Mouse (Mus musculus) neural tube, embryonic 13.5 days (tissue): ENCODE results near the gene Ptpn13. TPM values are rescaled to one million over a fixed set of nuclear protein-coding genes. Genes with fewer than 3 reads are reported as not detected.

Experiments
- ATAC-seq: fragments of 200-750 bp; cut with Nextera tagmentation; 2 replicates; pipeline ENCODE4 v1.8.0; 2017; ENCODE audit warnings: low read depth, mild to moderate bottlenecking, moderate TSS enrichment, moderate library complexity
- H3K27ac ChIP-seq: fragments of 300-500 bp; sonication (generic); replicated peaks from 2 replicates; pipeline ENCODE4 v1.5.1; 2015; ENCODE audit warnings: moderate library complexity, mild to moderate bottlenecking, inconsistent platforms
- H3K27me3 ChIP-seq: fragments of 300-500 bp; sonication (generic); 2 replicates; pipeline ENCODE4 v1.6.1; 2015; ENCODE audit warnings: mild to moderate bottlenecking, inconsistent platforms
- H3K36me3 ChIP-seq: fragments of 300-500 bp; sonication (generic); 2 replicates; pipeline ENCODE4 v1.6.1; 2015; ENCODE audit warnings: mild to moderate bottlenecking, inconsistent platforms
- H3K4me1 ChIP-seq: fragments of 300-500 bp; sonication (generic); replicated peaks from 2 replicates; pipeline ENCODE4 v1.6.1; 2015; ENCODE audit warnings: inconsistent platforms
- H3K4me2 ChIP-seq: fragments of 300-500 bp; sonication (generic); 2 replicates; pipeline ENCODE4 v1.6.1; 2015; ENCODE audit warnings: inconsistent platforms, mild to moderate bottlenecking, moderate library complexity
- H3K4me3 ChIP-seq: fragments of 300-500 bp; sonication (generic); 2 replicates; pipeline ENCODE4 v1.5.1; 2015; ENCODE audit warnings: mild to moderate bottlenecking, inconsistent platforms
- H3K9ac ChIP-seq: fragments of 300-500 bp; sonication (generic); 2 replicates; pipeline ENCODE4 v1.6.1; 2015; ENCODE audit warnings: moderate library complexity, mild to moderate bottlenecking, inconsistent platforms
- H3K9me3 ChIP-seq: fragments of 300-500 bp; sonication (generic); 2 replicates; pipeline ENCODE4 v1.6.1; 2016; ENCODE audit warnings: inconsistent platforms
- WGBS: fragments of 180-500 bp; shearing (Covaris S2); methylation state at CpG from one replicate; pipeline ENCODE4 v1.1.7; 2015; 5-methylcytosine and 5-hydroxymethylcytosine counted together
- polyA plus RNA-seq: library from polyadenylated mRNA; unstranded; fragments of >200 nt; fragmentation: Nextera tagmentation; extraction: Ambion mirVana; gene quantifications from 2 replicates; pipeline ENCODE4 v1.2.1, GENCODE M21; 2015

Gene Ptpn13
- polyA plus RNA-seq, 1 experiment from 2014 or later, result 6.6 TPM

GRCm38 (mm10) chr5:103501839-103502238 lies 76.8 kb downstream of the Ptpn13 start:
- Histone ChIP-seq H3K27me3 (no peaks in the 10 kb centered on the region), H3K9me3 (no peaks in the 10 kb centered on the region), H3K27ac (no peak overlapping the region), H3K9ac (no peak overlapping the region), H3K36me3 (no peaks in the 10 kb centered on the region), H3K4me3 (no peak overlapping the region), H3K4me1 (no peaks in the 10 kb centered on the region), H3K4me2 (no peak overlapping the region)
- 96% methylated on average over 6 of the region's 6 CpGs for WGBS
- no peak for ATAC-seq

- Histone ChIP-seq H3K36me3 (no peaks in the 10 kb centered on the region), H3K4me2 (no peak overlapping the region), H3K4me1 (no peaks in the 10 kb centered on the region), H3K4me3 (no peak overlapping the region), H3K9ac (no peak overlapping the region), H3K27me3 (no peaks in the 10 kb centered on the region), H3K27ac (no peak overlapping the region), H3K9me3 (no peaks in the 10 kb centered on the region)
- no peak for ATAC-seq
- WGBS, result 80% methylated on average over 9 of the region's 9 CpGs
These were observed 88.2 kb downstream of the Ptpn13 start for GRCm38 (mm10) chr5:103513162-103513561.

GRCm38 (mm10) chr5:103514441-103514840 lies 89.4 kb downstream of the Ptpn13 start:
- Histone ChIP-seq H3K4me1 (no peaks in the 10 kb centered on the region), H3K4me2 (no peak overlapping the region), H3K9ac (no peak overlapping the region), H3K4me3 (no peak overlapping the region), H3K9me3 (no peaks in the 10 kb centered on the region), H3K27me3 (no peaks in the 10 kb centered on the region), H3K36me3 (no peaks in the 10 kb centered on the region), H3K27ac (no peak overlapping the region)
- ATAC-seq, result no peak
- WGBS, result 93% methylated on average over 7 of the region's 7 CpGs

- ATAC-seq, result no peak
These were observed 90.9 kb downstream of the Ptpn13 start for GRCm38 (mm10) chr5:103515876-103516275.

GRCm38 (mm10) chr5:103516555-103516954 lies 91.6 kb downstream of the Ptpn13 start:
- ATAC-seq, result no peak
- Histone ChIP-seq H3K4me3 (no peak overlapping the region), H3K27me3 (no peaks in the 10 kb centered on the region), H3K9me3 (no peaks in the 10 kb centered on the region), H3K4me2 (no peak overlapping the region), H3K36me3 (no peaks in the 10 kb centered on the region), H3K4me1 (0 out of 2 replicates have a peak, but pooled peaks cover 5% of the 10 kb centered on the region), H3K27ac (no peak overlapping the region), H3K9ac (no peak overlapping the region)

More at GRCm38 (mm10) chr5:103515876-103516275, 90.9 kb downstream of the Ptpn13 start:
- Histone ChIP-seq H3K36me3 (no peaks in the 10 kb centered on the region), H3K9me3 (no peaks in the 10 kb centered on the region), H3K4me3 (no peak overlapping the region), H3K27me3 (no peaks in the 10 kb centered on the region), H3K9ac (no peak overlapping the region), H3K27ac (no peak overlapping the region), H3K4me1 (0 out of 2 replicates have a peak, but pooled peaks cover 5% of the 10 kb centered on the region), H3K4me2 (no peak overlapping the region)
- 92% methylated on average over 4 of the region's 4 CpGs for WGBS

GRCm38 (mm10) chr5:103517641-103518040 lies 92.6 kb downstream of the Ptpn13 start:
- H3K4me1 ChIP-seq, result 0 out of 2 replicates have a peak, but pooled peaks cover 5% of the 10 kb centered on the region
- H3K27me3 ChIP-seq, result no peaks in the 10 kb centered on the region
- H3K9ac ChIP-seq, result no peak overlapping the region
- H3K36me3 ChIP-seq, result no peaks in the 10 kb centered on the region
- no peak for ATAC-seq
- H3K27ac ChIP-seq, result no peak overlapping the region
- H3K4me3 ChIP-seq, result no peak overlapping the region
- no peak overlapping the region for H3K4me2 ChIP-seq
- H3K9me3 ChIP-seq, result no peaks in the 10 kb centered on the region
- 75% methylated on average over 6 of the region's 6 CpGs for WGBS

DNA sequence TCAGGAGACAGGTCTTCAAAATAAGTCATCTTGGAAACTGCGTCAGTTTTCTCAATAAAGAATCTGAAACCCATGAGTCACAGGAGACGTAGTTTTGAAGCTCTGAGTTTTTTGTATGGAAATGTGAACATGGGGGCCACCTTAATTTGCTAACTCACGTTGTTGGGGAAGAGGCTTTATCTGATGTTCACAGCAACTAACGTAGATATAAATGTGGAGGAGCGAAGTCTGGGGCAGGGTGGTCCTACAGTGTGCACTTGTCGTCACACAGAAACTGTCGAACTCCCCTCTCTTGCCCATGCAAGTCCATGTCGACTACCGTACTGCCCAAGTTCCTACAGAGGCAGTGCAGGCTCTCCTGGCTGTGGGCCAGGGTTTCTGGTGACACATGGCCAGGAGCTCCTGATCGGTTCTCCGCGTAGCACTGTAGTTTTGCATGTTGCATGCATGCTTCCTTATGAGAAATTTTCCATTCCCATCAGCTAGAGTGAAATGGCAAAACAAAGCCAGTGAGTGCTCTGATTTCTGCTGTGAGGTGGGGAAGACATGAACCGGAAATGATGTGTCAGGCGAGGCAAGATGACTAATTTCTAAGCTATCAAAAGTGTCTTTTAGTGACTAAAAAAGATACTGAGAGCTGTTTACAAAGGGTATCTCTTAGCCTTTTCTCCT lies 93.9 kb downstream of the Ptpn13 start:
- Histone ChIP-seq H3K4me1 (0 out of 2 replicates have a peak, but pooled peaks cover 5% of the 10 kb centered on the region), H3K4me3 (no peak overlapping the region), H3K27me3 (no peaks in the 10 kb centered on the region), H3K36me3 (no peaks in the 10 kb centered on the region), H3K9me3 (no peaks in the 10 kb centered on the region), H3K27ac (no peak overlapping the region), H3K9ac (no peak overlapping the region), H3K4me2 (no peak overlapping the region)
- ATAC-seq, result no peak
- 90% methylated on average over 14 of the region's 14 CpGs for WGBS

GRCm38 (mm10) chr5:103522371-103522770 lies 97.4 kb downstream of the Ptpn13 start:
- 60% methylated on average over 3 of the region's 3 CpGs for WGBS
- H3K36me3 ChIP-seq, result peaks cover 5% of the 10 kb centered on the region; the same call in 1 of the 2 replicates
- ATAC-seq, result no peak
- no peaks in the 10 kb centered on the region for H3K9me3 ChIP-seq
- no peak overlapping the region for H3K27ac ChIP-seq
- no peaks in the 10 kb centered on the region for H3K27me3 ChIP-seq
- H3K4me1 ChIP-seq, result 0 out of 2 replicates have a peak, but pooled peaks cover 5% of the 10 kb centered on the region
- H3K9ac ChIP-seq, result no peak overlapping the region
- no peak overlapping the region for H3K4me2 ChIP-seq
- H3K4me3 ChIP-seq, result no peak overlapping the region

DNA sequence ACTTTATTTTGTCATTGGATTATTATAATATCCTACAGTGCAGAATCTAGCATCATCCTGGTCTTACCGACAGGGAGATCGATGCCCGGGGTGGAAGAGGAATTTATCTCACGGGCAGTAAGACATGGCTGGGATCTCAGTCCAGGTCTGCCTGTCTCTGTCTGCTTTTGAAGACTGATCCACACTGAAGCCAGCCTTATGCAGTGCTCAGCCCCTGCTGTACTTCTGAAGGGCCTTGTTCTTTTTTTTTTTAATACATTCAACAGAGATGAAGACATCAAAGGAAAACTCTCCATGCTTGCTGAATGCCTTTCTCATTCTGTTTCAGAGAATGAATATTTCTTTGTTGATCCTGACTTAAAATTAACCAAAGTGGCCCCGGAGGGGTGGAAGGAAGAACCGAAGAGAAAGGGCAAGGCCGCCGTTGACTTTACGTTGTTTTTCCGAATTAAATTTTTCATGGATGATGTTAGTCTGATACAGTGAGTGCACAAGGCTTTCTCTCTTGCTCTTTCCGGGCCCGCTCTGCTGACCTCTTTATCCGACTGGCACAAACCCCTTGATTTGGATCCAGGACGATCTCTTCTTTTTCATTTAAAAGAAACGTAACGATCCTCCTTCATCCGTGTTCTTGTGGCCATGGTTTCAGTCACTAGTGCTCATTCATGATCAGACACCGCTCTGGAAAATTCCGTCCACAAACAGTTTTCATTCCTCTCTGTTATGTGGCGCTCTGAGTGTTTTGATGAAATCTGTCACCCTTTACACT lies 101.9 kb downstream of the Ptpn13 start:
- peaks cover 25% of the 10 kb centered on the region; the same call in 1 of the 2 replicates for H3K36me3 ChIP-seq
- no peak overlapping the region for H3K4me3 ChIP-seq
- no peaks in the 10 kb centered on the region for H3K9me3 ChIP-seq
- 83% methylated on average over 20 of the region's 20 CpGs for WGBS
- no peaks in the 10 kb centered on the region for H3K27me3 ChIP-seq
- no peak overlapping the region for H3K9ac ChIP-seq
- H3K4me2 ChIP-seq, result no peak overlapping the region
- H3K4me1 ChIP-seq, result no peaks in the 10 kb centered on the region
- ATAC-seq, result no peak
- H3K27ac ChIP-seq, result no peak overlapping the region

GRCm38 (mm10) chr5:103527437-103527718 lies 102.4 kb downstream of the Ptpn13 start:
- peaks cover 25% of the 10 kb centered on the region; the same call in 1 of the 2 replicates for H3K36me3 ChIP-seq
- H3K27ac ChIP-seq, result no peak overlapping the region
- no peaks in the 10 kb centered on the region for H3K27me3 ChIP-seq
- no peaks in the 10 kb centered on the region for H3K9me3 ChIP-seq
- H3K9ac ChIP-seq, result no peak overlapping the region
- 67% methylated on average over 6 of the region's 6 CpGs for WGBS
- no peak overlapping the region for H3K4me3 ChIP-seq
- no peak for ATAC-seq
- no peak overlapping the region for H3K4me2 ChIP-seq
- no peaks in the 10 kb centered on the region for H3K4me1 ChIP-seq

- no peak overlapping the region for H3K4me2 ChIP-seq
- ATAC-seq, result no peak
- peaks cover 25% of the 10 kb centered on the region; the same call in 1 of the 2 replicates for H3K36me3 ChIP-seq
- H3K4me3 ChIP-seq, result no peak overlapping the region
- H3K9me3 ChIP-seq, result no peaks in the 10 kb centered on the region
- WGBS, result 91% methylated on average over 9 of the region's 9 CpGs
- H3K27me3 ChIP-seq, result no peaks in the 10 kb centered on the region
- H3K4me1 ChIP-seq, result no peaks in the 10 kb centered on the region
- no peak overlapping the region for H3K9ac ChIP-seq
- no peak overlapping the region for H3K27ac ChIP-seq
These were observed 105.2 kb downstream of the Ptpn13 start for GRCm38 (mm10) chr5:103530214-103530613.

DNA sequence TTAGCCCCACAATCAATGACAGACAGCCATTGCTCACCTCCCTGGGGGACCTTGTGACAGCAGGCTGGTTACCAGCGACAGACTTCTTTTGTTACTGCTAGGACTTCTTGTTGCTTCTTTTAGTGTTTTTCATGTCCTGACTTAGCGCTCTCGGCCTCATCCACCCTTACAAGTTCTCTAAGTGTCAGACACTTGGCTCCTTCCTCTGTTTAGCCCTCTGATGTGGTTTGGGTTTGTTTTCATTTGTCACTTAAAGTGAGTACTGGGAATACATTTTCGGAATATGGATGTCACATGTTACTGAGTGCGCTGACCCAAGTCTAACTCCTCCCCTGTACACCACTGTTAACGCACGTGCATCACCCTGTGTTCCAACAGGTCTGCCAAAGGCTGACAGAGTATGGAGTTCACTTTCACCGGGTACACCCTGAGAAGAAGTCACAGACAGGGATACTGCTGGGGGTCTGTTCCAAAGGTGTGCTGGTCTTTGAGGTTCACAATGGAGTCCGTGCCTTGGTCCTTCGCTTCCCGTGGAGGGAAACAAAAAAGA lies 107.9 kb downstream of the Ptpn13 start:
- Histone ChIP-seq H3K4me3 (no peak overlapping the region), H3K4me1 (no peaks in the 10 kb centered on the region), H3K27me3 (no peaks in the 10 kb centered on the region), H3K4me2 (no peak overlapping the region), H3K9ac (no peak overlapping the region), H3K9me3 (no peaks in the 10 kb centered on the region), H3K36me3 (peaks cover 25% of the 10 kb centered on the region; the same call in 1 of the 2 replicates), H3K27ac (no peak overlapping the region)
- WGBS, result 75% methylated on average over 11 of the region's 11 CpGs
- ATAC-seq, result no peak
